In genomic region chr9:89879574-89879973, GRCm38 (mm10) we compare ENCODE assay signal across 8 mouse cellular contexts. TPM values are rescaled to one million over a fixed set of nuclear protein-coding genes. Genes with fewer than 3 reads are reported as not detected.
DNase-seq lines count a peak whose midpoint lies in the region; ATAC-seq and TF ChIP-seq lines count a peak whose summit lies in the region.

No protein-coding gene starts in this region.

- 0 out of 2 replicates have a peak, but pooled peaks cover 3% of the 10 kb centered on the region for H3K9me3 ChIP-seq in kidney, postnatal 0 days (replicated peaks; ENCODE audit: low read length)
- no peaks in the 10 kb centered on the region for H3K9me3 ChIP-seq in heart, postnatal 0 days (replicated peaks; ENCODE audit: control insufficient read depth, low read length)
- H3K9me3 ChIP-seq in midbrain, embryonic 16.5 days (replicated peaks; ENCODE audit: control insufficient read depth, low read length, poor library complexity, severe bottlenecking) = 0 out of 2 replicates have a peak, but pooled peaks cover 8% of the 10 kb centered on the region

- no peak overlapping the region for H3K4me2 ChIP-seq in kidney, postnatal 0 days (ENCODE audit: low read length)
- H3K4me2 ChIP-seq in heart, postnatal 0 days (ENCODE audit: low read depth, low read length) = no peak overlapping the region
- H3K4me2 ChIP-seq in midbrain, embryonic 16.5 days (ENCODE audit: low read length) = 0 out of 2 replicates have a peak overlapping the region, but pooled peaks have one; percentile 16

- no peak for TF ChIP-seq POLR2A in kidney, adult 2 months (IDR thresholded peaks at IDR 0.05; ENCODE audit: low read depth, low read length)
- no peak for TF ChIP-seq POLR2A in brain, embryonic 14.5 days (IDR thresholded peaks at IDR 0.05; ENCODE audit: borderline replicate concordance, extremely low read depth, insufficient read depth, insufficient read length, poor library complexity, severe bottlenecking)

- no peaks in the 10 kb centered on the region for H3K36me3 ChIP-seq in kidney, postnatal 0 days (ENCODE audit: insufficient read depth, low read length)
- no peaks in the 10 kb centered on the region for H3K36me3 ChIP-seq in kidney, adult 2 months (ENCODE audit: control insufficient read depth, insufficient read depth, low read length)
- H3K36me3 ChIP-seq in heart, postnatal 0 days (replicated peaks; ENCODE audit: control insufficient read depth, insufficient read depth, low read length) = no peaks in the 10 kb centered on the region
- no peaks in the 10 kb centered on the region for H3K36me3 ChIP-seq in midbrain, embryonic 16.5 days (ENCODE audit: control insufficient read depth, insufficient read depth, low read length)

- ATAC-seq in kidney, postnatal 0 days (replicated peaks; ENCODE audit: low FRiP score, low read depth) = no peak
- ATAC-seq in heart, postnatal 0 days (ENCODE audit: insufficient read depth, low read depth) = no peak
- peak; percentile 58; the same call in 1 of the 2 replicates for ATAC-seq in midbrain, embryonic 16.5 days

- no peak overlapping the region for H3K27ac ChIP-seq in kidney, postnatal 0 days
- no peak overlapping the region for H3K27ac ChIP-seq in kidney, adult 2 months (ENCODE audit: insufficient read depth, low read depth, low read length)
- no peak overlapping the region for H3K27ac ChIP-seq in heart, postnatal 0 days (ENCODE audit: low read depth)
- no peak overlapping the region for H3K27ac ChIP-seq in midbrain, embryonic 16.5 days (ENCODE audit: low read length)

- 51% methylated on average over 30 of the region's 31 CpGs for WGBS in kidney, postnatal 0 days
- 59% methylated on average over 31 of the region's 31 CpGs for WGBS in kidney, adult 2 months
- 49% methylated on average over 31 of the region's 31 CpGs for WGBS in heart, postnatal 0 days
- 55% methylated on average over 31 of the region's 31 CpGs for WGBS in midbrain, embryonic 16.5 days

- TF ChIP-seq CTCF in kidney, postnatal 0 days (IDR thresholded peaks at IDR 0.05; ENCODE audit: low read depth) = no peak
- TF ChIP-seq CTCF in kidney, adult 2 months (conservative IDR thresholded peaks at IDR 0.05; ENCODE audit: insufficient read depth, insufficient read length, low read depth, low read length) = no peak
- TF ChIP-seq CTCF in brain, embryonic 14.5 days (IDR thresholded peaks at IDR 0.05; ENCODE audit: borderline replicate concordance, extremely low read depth, insufficient read depth, insufficient read length) = no peak
- TF ChIP-seq CTCF in heart, postnatal 0 days (IDR thresholded peaks at IDR 0.05; ENCODE audit: low read depth) = no peak

- peaks cover 28% of the 10 kb centered on the region for H3K27me3 ChIP-seq in kidney, postnatal 0 days (ENCODE audit: insufficient read depth, low read length)
- no peaks in the 10 kb centered on the region; the same call in 1 of the 2 replicates for H3K27me3 ChIP-seq in kidney, adult 2 months (replicated peaks; ENCODE audit: control insufficient read depth, insufficient read depth, low read length)
- peaks cover 54% of the 10 kb centered on the region for H3K27me3 ChIP-seq in heart, postnatal 0 days (ENCODE audit: control insufficient read depth, insufficient read depth, low read length)
- H3K27me3 ChIP-seq in midbrain, embryonic 16.5 days (ENCODE audit: control insufficient read depth, insufficient read depth, low read depth, low read length) = peaks cover 18% of the 10 kb centered on the region

- peak; percentile 25 for DNase-seq in kidney, postnatal 0 days (ENCODE audit: low spot score)
- DNase-seq in kidney, adult 2 months = no peak
- peak; percentile 78 for DNase-seq in brain, embryonic 14.5 days (ENCODE audit: low read depth)
- DNase-seq in heart, postnatal 0 days (ENCODE audit: low spot score) = no peak
- DNase-seq in cerebellum, postnatal 36 days = no peak
- no peak for DNase-seq in urinary bladder, postnatal 4 days (ENCODE audit: low spot score in 2 of 2)
- no peak for DNase-seq in adrenal gland, postnatal 25 days

- H3K9ac ChIP-seq in kidney, postnatal 0 days (ENCODE audit: low read depth, low read length) = no peak overlapping the region
- no peak overlapping the region for H3K9ac ChIP-seq in heart, postnatal 0 days (replicated peaks; ENCODE audit: low read depth, low read length)
- no peak overlapping the region for H3K9ac ChIP-seq in midbrain, embryonic 16.5 days (ENCODE audit: low read depth, low read length)

- H3K4me3 ChIP-seq in kidney, postnatal 0 days (replicated peaks; ENCODE audit: low read depth, low read length) = no peak overlapping the region
- H3K4me3 ChIP-seq in kidney, adult 2 months (ENCODE audit: insufficient read depth, low read depth, low read length) = no peak overlapping the region
- 0 out of 2 replicates have a peak overlapping the region, but pooled peaks have one; percentile 16 for H3K4me3 ChIP-seq in heart, postnatal 0 days (ENCODE audit: low read depth, low read length)
- peak overlapping the region; percentile 17; the same call in 1 of the 2 replicates for H3K4me3 ChIP-seq in midbrain, embryonic 16.5 days (ENCODE audit: low read depth, low read length)

- no peak for TF ChIP-seq EP300 in heart, postnatal 0 days (IDR thresholded peaks at IDR 0.05; ENCODE audit: low read depth)

- H3K4me1 ChIP-seq in kidney, postnatal 0 days (replicated peaks; ENCODE audit: insufficient read depth, low read length) = no peaks in the 10 kb centered on the region
- H3K4me1 ChIP-seq in kidney, adult 2 months (ENCODE audit: control insufficient read depth, insufficient read depth, low read length) = no peaks in the 10 kb centered on the region
- H3K4me1 ChIP-seq in heart, postnatal 0 days (ENCODE audit: control insufficient read depth, insufficient read depth) = no peaks in the 10 kb centered on the region
- no peaks in the 10 kb centered on the region for H3K4me1 ChIP-seq in midbrain, embryonic 16.5 days (ENCODE audit: control insufficient read depth, insufficient read depth, low read length)

RNA-seq across cellular contexts. Expression of gene Rasgrf1, which starts 30.1 kb away (rescaled TPM):
- 0.05 TPM in 1 of 2 replicates, not detected in the other for polyA plus RNA-seq in kidney, postnatal 0 days (2015; fragmentation: Nextera tagmentation; extraction: Ambion mirVana)
- 0.03 TPM in 1 of 2 replicates, not detected in the other for polyA plus RNA-seq in kidney, adult 2 months (2012; rRNA removed)
- 4.3 and 6.0 TPM in 2 replicates for polyA plus RNA-seq in brain, embryonic 14.5 days (2012; rRNA removed)
- not detected in 2 replicates for total RNA-seq in heart, postnatal 0 days (2014; rRNA removed; ENCODE audit: low replicate concordance)
- not detected in 2 replicates for polyA plus RNA-seq in heart, postnatal 0 days (2015; fragmentation: Nextera tagmentation; extraction: Ambion mirVana)
- 5.6 and 9.9 TPM in 2 replicates for polyA plus RNA-seq in midbrain, embryonic 16.5 days (2015; fragmentation: Nextera tagmentation; extraction: Ambion mirVana)
- 14.8 and 15.4 TPM in 2 replicates for total RNA-seq in adrenal gland, postnatal 25 days (2021)

Comparison
In these comparisons a context has a peak if more than half of its experiments do, and no peak if none do; other contexts are left out.
1. DNase-seq: peak in kidney, postnatal 0 days (single experiment) and brain, embryonic 14.5 days (single experiment); none in kidney, adult 2 months (single experiment), heart, postnatal 0 days (single experiment), cerebellum, postnatal 36 days (0 of 2), urinary bladder, postnatal 4 days (0 of 2) and adrenal gland, postnatal 25 days (single experiment).
2. H3K4me3 ChIP-seq: peak in heart, postnatal 0 days (single experiment) and midbrain, embryonic 16.5 days (single experiment); none in kidney, postnatal 0 days (single experiment) and kidney, adult 2 months (single experiment).